Mouse (Mus musculus) kidney, postnatal 36 days (tissue): ENCODE results near the gene Pard3b.

Experiments
- DNase-seq, 2 experiments: peaks; one replicate each; pipeline ENCODE4 v3.0.0; 2021 to 2022; ENCODE audit warnings: mixed read lengths in 2 of 2

Pard3b gene

DNA sequence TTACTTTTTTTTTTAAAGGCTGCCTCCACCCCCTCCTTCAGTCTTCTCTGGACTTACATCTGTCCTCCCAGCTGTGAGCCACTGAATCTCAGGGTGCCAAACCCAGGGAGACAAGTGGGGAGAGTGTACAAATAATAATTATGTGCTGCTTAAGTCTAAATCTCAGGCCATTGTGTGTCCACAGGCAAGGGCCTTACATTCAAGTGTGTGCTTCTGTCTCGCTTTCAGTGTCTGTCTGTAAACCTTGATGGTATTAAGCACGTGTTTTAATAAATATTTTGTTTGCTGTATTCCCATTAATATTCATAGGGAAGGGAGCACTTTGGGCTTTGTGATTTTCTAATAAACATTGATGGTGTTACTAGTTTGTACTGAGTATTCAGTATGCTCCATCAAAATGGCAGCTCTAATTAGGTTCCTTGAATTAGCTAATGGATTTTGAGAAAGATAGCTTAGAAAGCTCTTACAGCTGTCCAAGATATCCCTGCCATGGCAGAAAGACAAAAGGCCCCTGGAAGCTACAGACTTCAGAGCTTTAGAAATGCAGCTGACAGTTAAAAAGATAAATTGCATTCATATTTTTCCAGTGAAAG lies 880.1 kb downstream of the Pard3b start:
- DNase-seq = no peak

DNA sequence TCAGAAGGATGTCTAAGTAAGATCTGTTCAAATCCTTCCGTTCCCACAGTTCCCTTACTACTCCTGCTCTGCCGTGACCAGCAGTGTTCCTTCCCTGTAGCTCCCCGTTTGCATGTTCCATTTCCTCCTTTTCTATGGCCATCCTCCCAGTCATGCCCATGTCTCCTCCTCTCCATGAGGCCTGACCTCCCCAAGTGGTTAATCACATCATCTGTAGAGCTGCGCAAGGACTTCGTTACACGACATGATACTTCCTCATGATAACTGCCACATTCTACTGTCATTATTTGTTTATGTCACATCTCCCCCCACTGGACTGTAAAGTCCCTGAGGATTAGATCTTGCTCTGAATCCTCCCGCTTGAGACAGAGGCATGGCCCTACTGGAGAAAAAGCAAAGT lies 882.7 kb downstream of the Pard3b start:
- DNase-seq = no peak

DNA sequence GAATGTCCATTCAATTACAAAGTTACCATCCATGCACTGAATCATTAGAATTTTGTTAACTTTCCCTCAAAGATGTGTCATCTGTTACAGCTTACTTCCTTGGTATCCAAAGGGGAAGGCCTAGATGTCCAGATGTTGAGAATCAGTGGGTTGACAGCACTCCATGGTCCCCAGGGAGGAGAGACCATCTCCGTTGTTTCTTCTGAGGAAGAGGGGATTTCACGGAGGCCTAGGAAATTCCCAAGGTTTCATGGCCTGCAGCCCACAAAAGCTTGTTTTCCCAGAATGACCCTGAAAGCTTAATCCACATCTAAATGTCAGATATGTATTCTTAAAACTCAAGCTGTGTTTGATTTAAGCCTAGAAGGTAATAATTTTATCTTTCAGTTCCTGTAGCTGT lies 884.1 kb downstream of the Pard3b start:
- peak in 1 of 2 experiments; percentile 5 for DNase-seq

DNA sequence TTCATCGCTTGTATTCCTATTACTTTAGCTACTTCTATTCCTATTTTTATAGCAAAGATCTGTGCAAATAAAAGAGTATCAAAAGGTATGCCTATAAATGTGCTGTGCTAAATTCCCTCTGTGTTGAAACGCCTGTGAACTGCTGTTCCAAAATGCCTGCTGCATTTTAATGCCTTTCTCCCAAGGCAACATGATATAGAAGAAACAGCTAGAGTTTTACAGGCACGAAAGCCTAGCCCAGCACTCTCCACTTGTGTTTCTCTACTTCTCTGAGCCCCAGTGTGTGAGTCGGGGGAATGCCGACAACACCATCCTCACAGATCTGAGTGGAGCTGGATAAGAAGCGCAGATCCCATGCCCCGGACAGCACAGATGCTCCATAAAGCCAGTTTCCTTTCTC lies 889.2 kb downstream of the Pard3b start:
- no peak for DNase-seq

DNA sequence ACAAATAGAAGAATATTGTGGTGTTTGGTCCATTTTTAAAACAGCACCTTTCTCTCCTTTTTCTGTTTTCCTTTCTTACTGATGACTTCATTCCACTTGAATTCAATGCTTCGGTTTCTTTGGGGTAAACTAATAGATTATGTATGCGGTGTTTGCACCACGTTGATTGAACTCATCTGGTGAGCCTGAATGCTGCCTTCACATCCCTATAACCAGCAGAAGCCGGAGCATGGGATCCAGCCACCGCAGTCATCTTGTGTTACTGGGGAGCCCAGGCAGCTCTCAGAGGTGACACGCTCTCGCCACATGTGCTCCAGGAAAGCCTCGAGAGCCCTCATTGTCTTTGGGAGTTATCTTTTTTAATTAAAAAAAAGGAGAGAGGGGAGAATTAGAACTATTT lies 891.3 kb downstream of the Pard3b start:
- DNase-seq = no peak

DNA sequence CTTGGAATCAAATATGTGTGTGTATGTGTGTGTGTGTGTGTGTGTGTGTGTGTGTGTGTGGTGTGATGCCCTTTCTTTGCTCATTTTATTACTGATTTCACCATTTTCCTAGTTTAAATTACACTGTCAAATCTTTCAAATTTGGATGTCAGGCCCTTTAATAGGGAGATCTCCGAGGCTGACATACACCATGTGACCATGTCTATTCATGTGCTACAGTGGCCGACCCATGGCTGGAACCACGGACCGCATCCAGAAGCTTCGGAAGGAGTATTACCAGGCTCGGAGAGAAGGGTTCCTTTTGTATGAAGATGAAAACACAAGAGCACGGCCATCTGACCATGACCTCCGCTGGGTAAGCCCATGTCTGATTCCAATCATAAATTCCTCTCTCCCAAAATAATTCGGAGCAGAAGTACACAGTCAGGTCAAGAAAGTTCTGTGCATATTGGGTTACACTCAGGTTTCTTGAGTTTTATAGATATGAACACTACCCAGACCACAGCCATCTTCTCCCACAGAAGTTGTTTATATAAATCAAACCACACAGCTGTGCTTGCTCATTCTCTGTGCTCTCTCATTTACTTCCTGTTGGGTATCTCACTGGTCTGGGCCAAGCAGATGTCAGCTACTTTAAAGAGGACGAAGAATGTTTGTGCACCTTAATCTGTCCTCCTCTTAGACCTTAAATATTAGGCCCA lies 894.0 kb downstream of the Pard3b start:
- no peak for DNase-seq

DNA sequence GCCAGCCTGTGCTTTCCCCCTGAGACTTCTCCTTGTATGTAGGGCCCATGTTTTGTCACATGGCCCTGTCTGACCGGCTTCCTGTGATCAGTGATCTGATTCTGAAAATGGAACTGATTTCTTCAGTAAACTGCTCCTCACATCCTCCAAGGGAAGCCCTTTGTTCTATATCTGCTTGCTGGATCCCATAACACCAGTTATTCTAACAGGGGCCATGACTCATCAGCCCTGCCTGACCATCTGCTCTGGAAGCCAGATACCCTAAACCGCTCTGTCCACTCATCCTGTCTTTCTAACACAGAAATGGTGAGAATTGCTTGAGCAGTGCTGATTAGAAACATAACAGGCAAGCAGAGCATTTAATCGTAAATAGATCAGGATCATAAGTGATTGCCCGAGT lies 910.3 kb downstream of the Pard3b start:
- no peak for DNase-seq

DNA sequence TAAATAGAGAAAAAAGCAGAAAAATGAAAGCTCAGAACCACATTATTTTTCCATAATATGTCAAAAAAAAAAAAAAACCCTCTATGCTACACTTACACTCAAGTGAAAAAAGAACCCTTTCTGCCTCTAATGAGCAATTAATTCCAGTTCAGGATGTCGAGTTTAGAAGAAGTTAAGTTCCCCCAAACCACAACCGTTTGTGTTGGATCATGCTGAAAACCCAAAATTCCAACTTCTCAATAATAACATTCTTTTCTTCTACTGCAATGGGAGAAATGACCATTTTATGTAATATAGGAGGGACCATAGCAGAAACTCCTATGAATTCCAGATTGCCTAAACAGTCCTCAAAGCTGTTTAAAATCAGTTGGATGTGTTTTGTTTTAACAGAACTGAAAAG lies 911.9 kb downstream of the Pard3b start:
- no peak for DNase-seq

DNA sequence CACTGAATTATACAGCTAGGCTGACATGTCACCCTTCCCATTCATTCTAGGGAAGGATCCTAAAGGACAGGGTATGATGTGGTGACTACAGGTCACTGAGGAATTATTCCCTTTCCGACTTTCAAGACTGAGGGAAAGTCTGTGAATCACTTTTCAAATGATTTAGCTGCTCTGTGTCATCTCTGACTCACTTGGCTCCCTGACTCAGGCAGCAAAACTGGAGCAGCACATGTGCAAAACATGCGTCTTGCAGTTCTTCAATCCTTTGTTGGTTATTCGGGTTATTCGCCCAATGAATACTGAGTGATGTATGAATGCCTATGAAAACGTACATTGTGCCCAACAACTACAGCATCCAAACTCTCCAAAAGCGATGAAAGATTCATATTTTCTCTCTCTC lies 912.9 kb downstream of the Pard3b start:
- no peak for DNase-seq

DNA sequence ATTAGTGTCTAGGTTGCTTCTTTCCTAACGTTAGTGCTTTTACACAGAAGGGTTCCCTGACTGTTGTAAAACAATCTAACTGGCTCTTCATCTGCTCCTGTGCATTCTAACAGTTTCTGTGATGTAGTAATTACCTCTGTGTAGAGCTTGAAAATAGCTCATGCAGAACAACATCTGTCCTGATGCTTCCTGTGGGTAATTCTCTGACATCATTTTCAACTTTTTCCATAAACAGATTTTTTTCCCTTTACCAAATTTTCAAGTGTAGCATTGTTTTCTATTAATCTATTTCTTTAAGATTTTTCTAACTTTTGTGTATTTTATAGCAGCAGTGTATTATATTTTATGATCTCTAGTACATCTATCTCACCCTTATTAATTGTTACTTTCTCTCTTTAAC lies 917.2 kb downstream of the Pard3b start:
- no peak for DNase-seq

DNA sequence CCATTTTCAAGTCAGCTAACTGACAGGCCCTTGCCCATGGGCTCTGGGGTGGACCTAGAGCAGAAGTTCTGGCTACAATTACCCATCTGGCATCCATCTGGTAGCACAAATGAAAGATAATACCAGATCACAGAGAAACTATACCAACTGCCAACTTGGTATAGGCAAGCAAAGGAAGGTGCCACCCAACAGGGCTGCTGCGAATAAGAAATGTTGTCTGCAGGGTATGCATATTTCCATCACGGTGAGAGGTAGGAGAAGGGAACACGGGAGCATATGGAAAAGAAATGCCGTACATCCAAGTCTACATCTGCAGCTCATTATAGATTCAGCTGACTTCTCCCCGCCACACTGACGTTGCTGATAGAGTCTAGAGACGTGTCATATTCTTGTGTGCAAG lies 924.4 kb downstream of the Pard3b start:
- DNase-seq = no peak

DNA sequence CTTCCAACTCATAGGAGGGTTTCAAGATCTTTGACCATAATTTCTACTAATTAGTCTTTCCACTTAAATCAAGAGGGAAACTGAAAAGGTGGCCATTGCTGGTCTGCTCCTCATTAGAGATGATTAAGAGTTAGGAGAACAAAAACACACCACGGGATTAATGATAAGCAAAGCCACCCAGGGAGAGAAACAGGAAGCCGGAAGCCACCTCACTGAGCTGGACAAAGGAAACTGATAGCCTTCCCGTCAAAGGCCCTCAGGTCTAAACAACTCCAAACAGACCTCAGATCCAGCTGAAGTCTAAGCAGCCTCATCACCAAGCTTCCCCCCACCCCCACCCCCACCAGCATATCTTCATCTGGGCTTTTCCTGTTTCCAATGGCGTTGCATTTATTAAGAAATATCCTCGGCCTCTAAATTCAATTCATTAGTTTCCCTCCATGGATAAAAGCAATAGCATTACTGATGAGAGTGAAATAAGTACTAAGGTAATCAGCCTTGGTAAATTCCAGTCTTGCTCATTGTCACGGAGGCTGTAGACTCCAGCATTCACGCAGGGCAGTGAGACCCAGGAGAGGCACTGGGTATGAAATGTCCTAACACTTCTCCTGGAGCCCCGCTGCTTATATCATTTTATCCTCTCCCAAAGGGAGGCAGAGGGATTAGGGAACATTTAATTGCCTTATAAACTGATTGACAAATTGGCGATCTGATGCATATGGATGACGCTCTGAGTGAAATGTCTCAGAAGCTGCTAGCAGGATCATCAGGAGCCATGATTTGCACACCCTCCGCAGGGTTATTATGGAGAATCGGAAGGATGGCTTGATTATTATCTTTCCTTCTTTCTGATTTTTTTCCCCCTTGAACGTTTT lies 925.9 kb downstream of the Pard3b start:
- DNase-seq = no peak

DNA sequence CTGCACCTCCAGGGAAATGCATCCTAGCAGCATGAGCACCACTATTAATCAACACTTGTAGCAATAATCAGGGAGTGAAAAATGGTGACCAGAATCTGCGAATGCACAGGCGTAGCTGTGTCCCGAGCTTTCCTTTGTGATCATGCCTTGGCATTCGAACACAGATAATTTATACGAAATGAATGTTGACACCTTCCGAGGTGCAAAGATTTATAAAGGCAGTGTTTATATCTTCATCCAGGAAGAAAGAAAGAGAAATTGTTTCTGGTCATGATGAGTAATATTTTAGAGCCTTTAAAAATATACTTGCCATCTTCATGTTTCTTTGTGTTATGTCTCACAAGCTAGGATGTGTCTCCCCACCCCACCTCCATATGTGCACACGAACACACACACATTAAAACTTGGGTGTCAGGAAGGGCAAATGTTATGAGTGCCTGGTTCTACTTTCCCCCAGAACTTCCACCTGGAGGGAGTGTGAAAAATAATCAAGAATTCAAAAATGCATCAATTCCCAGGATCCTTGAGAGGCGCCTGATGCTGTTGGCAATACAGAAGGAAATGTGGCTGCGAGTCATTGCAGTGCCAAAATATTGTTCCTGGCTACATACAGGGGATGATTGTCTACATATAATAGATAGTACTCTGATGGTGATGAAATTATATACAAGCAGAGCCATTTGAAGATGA lies 926.6 kb downstream of the Pard3b start:
- no peak for DNase-seq

DNA sequence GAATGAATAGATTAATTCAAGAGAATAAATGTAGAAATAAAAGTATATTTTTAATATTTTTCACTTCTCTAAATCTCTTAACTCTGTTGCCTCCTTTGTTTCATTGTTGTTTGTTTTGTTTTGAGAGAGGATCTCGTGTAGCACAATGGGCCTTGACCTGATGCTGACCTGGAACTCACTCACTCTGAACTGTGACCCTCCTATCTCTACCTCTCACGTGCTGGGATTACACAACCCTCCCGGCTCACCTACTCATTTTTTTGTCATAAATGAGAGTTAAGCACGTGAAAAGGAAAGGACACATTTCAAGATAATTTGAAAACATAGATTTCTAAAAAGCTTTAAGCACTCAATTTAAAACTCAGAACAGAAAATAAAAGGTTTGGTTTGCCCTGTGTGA lies 928.0 kb downstream of the Pard3b start:
- DNase-seq = no peak

DNA sequence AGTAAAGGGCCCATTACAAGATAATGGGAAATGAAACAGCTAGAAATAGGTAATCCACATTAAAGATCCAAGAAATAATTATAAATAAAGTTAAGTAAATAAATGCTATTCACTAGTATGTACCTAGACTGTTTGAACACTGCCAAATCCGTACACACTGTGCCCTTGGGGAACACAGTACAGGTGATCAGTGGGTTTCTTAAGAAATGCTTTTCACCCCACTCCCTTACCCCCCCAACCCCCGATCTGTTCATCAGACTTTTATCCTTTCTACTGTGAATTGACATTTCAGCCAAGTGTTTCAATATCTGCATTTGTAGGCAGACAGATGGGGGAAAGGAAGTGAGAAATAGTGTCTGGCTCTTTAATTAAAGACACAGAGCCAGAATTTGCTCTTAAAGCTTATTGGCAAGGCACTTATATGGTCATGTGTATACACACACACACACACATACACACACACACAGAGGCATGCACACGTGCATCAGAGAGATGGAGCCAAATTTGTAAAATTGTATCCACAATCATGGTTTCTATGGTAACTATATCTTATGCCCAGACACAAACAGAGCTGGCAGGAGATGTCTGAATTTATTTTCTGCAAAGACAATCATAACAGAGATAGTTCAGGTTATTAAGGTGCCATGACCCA lies 938.4 kb downstream of the Pard3b start:
- no peak for DNase-seq

DNA sequence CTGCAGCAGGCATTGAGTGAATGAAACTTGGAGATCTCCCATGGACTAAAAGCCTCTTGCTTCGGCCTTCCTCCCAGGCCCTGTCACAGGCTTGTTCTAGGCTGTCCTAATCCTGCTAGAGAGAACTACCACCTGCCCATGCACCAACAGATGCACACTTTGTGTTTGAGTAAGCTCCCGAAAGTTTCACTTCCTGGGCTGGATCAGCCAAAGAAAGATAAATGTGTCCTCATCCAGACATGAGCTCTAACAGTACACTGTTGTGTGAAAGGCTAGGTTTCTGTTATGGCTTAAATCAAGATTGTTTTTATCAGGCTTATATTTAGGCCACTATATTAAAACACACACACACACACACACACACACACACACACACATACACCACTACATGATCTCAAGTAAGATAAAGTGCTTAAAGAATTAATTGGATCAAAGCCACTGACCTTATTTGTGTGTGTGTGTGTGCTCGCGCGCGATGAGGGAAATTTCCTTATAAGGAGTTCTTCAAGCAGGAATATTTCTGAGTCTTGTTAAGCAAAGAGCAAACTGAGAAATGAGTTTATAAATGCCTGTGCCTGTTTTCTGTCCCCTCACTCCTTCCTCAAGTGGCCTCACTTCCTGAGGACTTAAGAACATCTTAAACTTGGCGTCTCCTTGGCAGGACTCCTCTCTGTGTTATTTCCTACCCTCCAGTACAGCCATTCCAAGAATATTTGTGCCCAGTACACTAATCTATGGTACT lies 940.6 kb downstream of the Pard3b start:
- peak in 1 of 2 experiments; percentile 8 for DNase-seq

DNA sequence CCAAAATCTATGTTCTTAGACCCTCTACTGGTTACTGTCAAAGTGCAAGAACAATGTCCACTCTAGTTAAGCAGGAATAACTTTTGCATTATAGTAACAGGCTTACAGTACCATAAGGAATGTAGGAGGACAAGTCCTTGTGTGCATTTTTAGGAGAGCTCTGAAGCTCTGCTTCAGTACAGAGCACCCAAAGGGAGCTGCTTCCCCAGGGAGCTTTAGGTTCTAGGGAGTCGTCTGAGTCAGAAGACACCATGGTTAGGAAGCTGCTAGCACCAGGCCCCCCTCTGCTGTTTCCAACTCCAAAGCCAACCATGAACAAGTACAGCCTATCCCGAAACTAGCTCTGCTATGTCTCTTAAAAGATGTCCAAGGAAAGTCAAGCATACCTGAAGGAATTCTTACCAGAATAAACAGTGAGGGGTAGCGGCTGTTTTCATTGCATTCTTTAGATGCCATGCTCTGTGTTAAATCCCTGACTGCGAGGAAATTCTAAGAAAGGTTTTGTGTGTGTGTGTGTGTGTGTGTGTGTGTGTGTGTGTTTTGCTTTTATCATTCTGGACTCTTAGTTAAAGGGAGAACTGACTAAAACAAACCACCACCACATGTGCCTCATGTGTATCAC lies 941.8 kb downstream of the Pard3b start:
- no peak for DNase-seq

DNA sequence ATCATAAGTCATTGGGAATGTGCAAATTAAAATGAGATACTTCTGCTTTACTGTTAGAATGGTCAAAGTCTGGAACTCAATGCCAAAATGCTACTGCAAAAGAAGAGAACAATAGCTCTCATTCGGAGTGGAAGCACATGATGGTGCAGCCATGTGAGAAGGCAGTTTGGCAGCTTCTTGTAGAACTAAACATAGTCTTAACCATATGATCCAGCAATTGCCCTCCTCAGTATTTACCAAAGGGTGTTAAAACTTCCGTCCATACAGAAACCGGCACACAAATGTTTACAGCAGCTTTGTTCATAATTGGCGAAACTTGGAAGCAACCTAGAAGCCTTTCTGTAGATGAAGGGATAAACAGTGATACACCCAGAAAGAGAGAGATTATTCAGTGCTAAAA lies 943.9 kb downstream of the Pard3b start:
- DNase-seq = no peak

DNA sequence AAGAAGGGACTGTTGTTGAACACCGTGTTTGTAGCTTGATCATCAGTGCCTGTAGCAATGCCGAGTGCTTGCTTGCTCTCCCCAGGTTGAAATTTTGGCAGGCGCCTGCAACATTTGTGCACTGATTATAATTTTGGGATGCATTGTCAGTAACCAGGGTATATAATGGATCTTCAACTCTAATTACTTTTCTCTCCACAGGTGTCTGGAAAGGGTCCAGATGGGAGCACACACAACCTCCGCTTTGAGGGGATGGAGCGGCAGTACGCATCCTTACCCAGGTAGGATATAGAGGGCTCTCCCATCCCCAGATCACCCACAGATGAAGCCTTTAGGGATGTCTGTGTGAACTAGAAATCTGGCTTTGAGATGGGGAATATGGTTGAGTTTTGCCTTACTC lies 948.9 kb downstream of the Pard3b start:
- DNase-seq = no peak

DNA sequence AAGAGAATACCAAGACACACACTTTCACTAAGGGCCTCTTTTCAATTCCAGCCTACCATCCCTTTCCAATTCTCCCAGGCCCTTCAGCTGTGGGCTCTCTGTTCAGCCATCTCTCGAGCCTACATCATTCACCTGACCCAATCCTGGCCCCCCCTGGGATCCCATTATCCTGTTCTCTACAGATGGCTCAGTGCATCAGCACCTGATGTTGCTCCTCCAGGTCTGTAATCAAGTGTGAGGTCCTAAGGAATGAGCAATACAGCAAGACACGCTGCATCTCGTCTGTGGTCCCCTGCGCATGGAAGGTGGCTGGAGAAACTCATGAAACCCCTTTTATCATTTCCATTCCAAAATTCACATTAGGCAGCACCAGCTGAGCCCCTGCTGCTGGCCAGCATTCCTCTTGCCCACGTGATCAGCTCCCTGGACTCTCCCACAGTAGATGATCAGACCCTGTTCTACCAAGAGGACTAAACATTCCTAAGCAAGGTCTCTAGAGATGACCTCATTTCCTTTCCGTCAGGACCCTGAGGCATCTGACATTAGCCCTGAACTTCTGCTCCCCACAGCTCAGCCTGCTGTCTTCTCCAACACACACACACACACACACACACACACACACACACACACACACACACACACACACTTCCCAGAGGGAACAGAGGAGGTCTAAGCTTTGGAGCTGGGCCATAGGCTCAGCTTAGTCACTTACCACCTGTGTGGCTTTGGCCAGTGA lies 952.8 kb downstream of the Pard3b start:
- DNase-seq = peak; percentile 21 to 43

DNA sequence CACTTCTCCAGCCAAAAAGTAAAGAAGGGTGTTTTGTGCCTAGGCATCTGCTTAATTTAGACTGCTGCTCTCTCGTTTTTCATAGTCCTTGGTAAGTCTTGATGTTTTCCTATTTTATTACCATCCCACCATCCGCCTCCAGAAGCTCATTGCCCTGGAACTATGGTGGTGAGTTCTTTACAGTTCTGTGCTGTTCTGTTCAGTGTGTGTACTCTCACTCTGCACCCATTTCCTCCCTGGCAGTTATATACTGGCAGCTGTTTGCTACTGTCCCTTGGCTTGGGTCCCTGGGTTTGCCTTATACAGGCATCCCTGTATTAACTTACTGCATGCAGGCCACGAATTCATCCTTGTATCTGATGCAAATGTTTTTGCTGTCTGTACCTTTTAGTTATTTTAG lies 956.8 kb downstream of the Pard3b start:
- DNase-seq = no peak
